Mouse (Mus musculus): ENCODE data around the gene H2-D1. TPM values are rescaled to one million over a fixed set of nuclear protein-coding genes. Genes with fewer than 3 reads are reported as not detected.
"Not testable (repeated sequence)": the region's sequence is repeated elsewhere in the genome, so short reads cannot be mapped to it uniquely, and the experiment has no call there.

The H2-D1 gene
- polyA plus RNA-seq, 1 experiment from 2014 or later: 37.5 TPM

GRCm38 (mm10) chr17:35276304-35276864 lies 13.9 kb downstream of the H2-D1 start:
- Histone ChIP-seq H3K36me3 (ENCODE audit: control insufficient read depth, insufficient read depth, low read length) (no peaks in the 10 kb centered on the region), H3K27ac (ENCODE audit: low read depth, low read length) (no peak overlapping the region), H3K4me3 (ENCODE audit: low read depth, low read length) (no peak overlapping the region), H3K4me1 (ENCODE audit: control insufficient read depth, insufficient read depth, low read length) (no peaks in the 10 kb centered on the region), H3K4me2 (ENCODE audit: low read length) (no peak overlapping the region), H3K9ac (ENCODE audit: low read length) (no peak overlapping the region), H3K27me3 (replicated peaks; ENCODE audit: control insufficient read depth, insufficient read depth, low read length) (no peaks in the 10 kb centered on the region), H3K9me3 (replicated peaks; ENCODE audit: control insufficient read depth, low read length) (no peaks in the 10 kb centered on the region)
- DNase-seq (ENCODE audit: low spot score) (no peak), ATAC-seq (no peak)
- WGBS: 32% methylated on average over 13 of the region's 13 CpGs

DNA sequence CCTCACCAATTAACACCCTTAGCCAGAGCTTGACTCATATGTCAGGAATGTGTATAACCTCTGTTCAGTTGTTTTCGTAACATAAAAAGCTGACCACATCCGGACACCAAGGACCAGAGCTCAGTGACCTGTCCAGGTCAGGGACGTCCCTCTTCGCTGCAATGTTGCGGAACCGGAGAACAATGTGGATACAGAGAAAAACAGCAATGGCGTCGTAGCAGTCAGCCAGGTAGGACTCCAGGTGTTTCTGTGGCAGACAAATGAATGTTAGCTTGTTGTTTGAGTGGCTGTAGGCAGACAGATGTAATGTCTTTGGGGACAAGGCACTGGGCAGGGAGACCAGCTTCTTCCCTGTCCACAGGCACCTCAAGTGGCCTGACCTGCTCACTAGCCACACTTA lies 15.5 kb downstream of the H2-D1 start:
- Histone ChIP-seq H3K27ac (ENCODE audit: low read depth, low read length) (no peak overlapping the region), H3K4me2 (ENCODE audit: low read length) (no peak overlapping the region), H3K4me1 (ENCODE audit: control insufficient read depth, insufficient read depth, low read length) (no peaks in the 10 kb centered on the region), H3K36me3 (ENCODE audit: control insufficient read depth, insufficient read depth, low read length) (no peaks in the 10 kb centered on the region), H3K9me3 (replicated peaks; ENCODE audit: control insufficient read depth, low read length) (no peaks in the 10 kb centered on the region), H3K9ac (ENCODE audit: low read length) (no peak overlapping the region), H3K27me3 (replicated peaks; ENCODE audit: control insufficient read depth, insufficient read depth, low read length) (no peaks in the 10 kb centered on the region), H3K4me3 (ENCODE audit: low read depth, low read length) (no peak overlapping the region)
- WGBS: 91% methylated on average over 8 of the region's 8 CpGs
- no peak for ATAC-seq
- DNase-seq (ENCODE audit: low spot score): no peak

- no peak overlapping the region for H3K27ac ChIP-seq (ENCODE audit: low read depth, low read length)
- H3K4me2 ChIP-seq (ENCODE audit: low read length): no peak overlapping the region
- no peak overlapping the region for H3K9ac ChIP-seq (ENCODE audit: low read length)
- no peak for ATAC-seq
- H3K4me3 ChIP-seq (ENCODE audit: low read depth, low read length): no peak overlapping the region
- no peaks in the 10 kb centered on the region for H3K36me3 ChIP-seq (ENCODE audit: control insufficient read depth, insufficient read depth, low read length)
- 90% methylated on average over 13 of the region's 13 CpGs for WGBS
- DNase-seq (ENCODE audit: low spot score): no peak
- H3K9me3 ChIP-seq (replicated peaks; ENCODE audit: control insufficient read depth, low read length): no peaks in the 10 kb centered on the region
- no peaks in the 10 kb centered on the region for H3K27me3 ChIP-seq (replicated peaks; ENCODE audit: control insufficient read depth, insufficient read depth, low read length)
- no peaks in the 10 kb centered on the region for H3K4me1 ChIP-seq (ENCODE audit: control insufficient read depth, insufficient read depth, low read length)
Observed at GRCm38 (mm10) chr17:35278957-35279688, 16.6 kb downstream of the H2-D1 start.

GRCm38 (mm10) chr17:35280276-35280675 lies 17.7 kb downstream of the H2-D1 start:
- Histone ChIP-seq H3K9ac (ENCODE audit: low read length) (no peak overlapping the region), H3K27me3 (replicated peaks; ENCODE audit: control insufficient read depth, insufficient read depth, low read length) (no peaks in the 10 kb centered on the region), H3K9me3 (replicated peaks; ENCODE audit: control insufficient read depth, low read length) (no peaks in the 10 kb centered on the region), H3K27ac (ENCODE audit: low read depth, low read length) (no peak overlapping the region), H3K4me2 (ENCODE audit: low read length) (no peak overlapping the region), H3K4me1 (ENCODE audit: control insufficient read depth, insufficient read depth, low read length) (no peaks in the 10 kb centered on the region), H3K4me3 (ENCODE audit: low read depth, low read length) (no peak overlapping the region), H3K36me3 (ENCODE audit: control insufficient read depth, insufficient read depth, low read length) (no peaks in the 10 kb centered on the region)
- DNase-seq (ENCODE audit: low spot score): no peak
- no peak for ATAC-seq
- WGBS: 79% methylated on average over 3 of the region's 3 CpGs

- Histone ChIP-seq H3K36me3 (ENCODE audit: control insufficient read depth, insufficient read depth, low read length) (no peaks in the 10 kb centered on the region), H3K27ac (ENCODE audit: low read depth, low read length) (no peak overlapping the region), H3K4me2 (ENCODE audit: low read length) (no peak overlapping the region), H3K27me3 (replicated peaks; ENCODE audit: control insufficient read depth, insufficient read depth, low read length) (no peaks in the 10 kb centered on the region), H3K9ac (ENCODE audit: low read length) (no peak overlapping the region), H3K4me3 (ENCODE audit: low read depth, low read length) (no peak overlapping the region), H3K9me3 (replicated peaks; ENCODE audit: control insufficient read depth, low read length) (no peaks in the 10 kb centered on the region), H3K4me1 (ENCODE audit: control insufficient read depth, insufficient read depth, low read length) (no peaks in the 10 kb centered on the region)
- ATAC-seq (no peak), DNase-seq (ENCODE audit: low spot score) (no peak)
Observed at GRCm38 (mm10) chr17:35285431-35285830, 22.9 kb downstream of the H2-D1 start.

GRCm38 (mm10) chr17:35295796-35296195 lies 33.3 kb downstream of the H2-D1 start:
- not testable (repeated sequence) for H3K9me3 ChIP-seq (replicated peaks; ENCODE audit: control insufficient read depth, low read length); H3K27me3 ChIP-seq (replicated peaks; ENCODE audit: control insufficient read depth, insufficient read depth, low read length); H3K9ac ChIP-seq (ENCODE audit: low read length); H3K27ac ChIP-seq (ENCODE audit: low read depth, low read length); H3K4me2 ChIP-seq (ENCODE audit: low read length); ATAC-seq; H3K36me3 ChIP-seq (ENCODE audit: control insufficient read depth, insufficient read depth, low read length); H3K4me1 ChIP-seq (ENCODE audit: control insufficient read depth, insufficient read depth, low read length); H3K4me3 ChIP-seq (ENCODE audit: low read depth, low read length)
- DNase-seq (ENCODE audit: low spot score): peak; percentile 16
- WGBS: 5% methylated on average over 5 of the region's 5 CpGs

DNA sequence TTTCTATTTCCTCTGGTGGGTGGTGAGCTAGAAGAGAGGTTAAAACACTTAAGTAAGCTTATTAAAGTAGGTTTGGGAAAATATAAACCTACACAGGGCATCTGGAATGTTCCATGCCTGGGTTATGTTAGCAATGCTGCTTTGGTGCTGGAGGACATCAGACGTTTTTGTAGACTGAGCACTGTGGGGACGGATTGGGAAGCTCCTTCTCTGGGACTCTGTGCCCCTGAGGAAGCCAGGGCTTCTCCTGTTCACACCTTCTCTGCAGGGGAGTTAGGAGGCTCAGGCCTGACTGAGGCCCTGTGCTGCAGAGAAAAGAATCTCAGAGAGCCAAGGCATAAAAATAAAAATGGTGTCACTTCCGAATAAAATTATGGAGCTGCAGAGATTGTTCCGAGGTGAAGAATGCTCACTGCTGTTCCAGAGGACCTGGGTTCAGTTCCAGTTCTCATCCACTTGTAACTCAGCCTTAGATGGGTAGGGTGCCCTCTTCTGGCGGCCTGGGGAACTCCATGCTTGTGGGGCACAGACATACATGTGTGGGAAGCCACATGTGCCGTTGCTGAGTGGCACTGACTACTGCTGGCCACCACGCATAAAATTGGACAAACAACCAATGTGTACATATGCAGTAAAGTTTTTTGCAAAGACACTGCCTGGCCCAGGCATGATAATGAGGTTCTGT lies 37.9 kb downstream of the H2-D1 start:
- not testable (repeated sequence) for H3K4me2 ChIP-seq (ENCODE audit: low read length); H3K27me3 ChIP-seq (replicated peaks; ENCODE audit: control insufficient read depth, insufficient read depth, low read length); DNase-seq (ENCODE audit: low spot score); H3K9ac ChIP-seq (ENCODE audit: low read length); H3K4me3 ChIP-seq (ENCODE audit: low read depth, low read length); ATAC-seq; H3K4me1 ChIP-seq (ENCODE audit: control insufficient read depth, insufficient read depth, low read length); H3K36me3 ChIP-seq (ENCODE audit: control insufficient read depth, insufficient read depth, low read length); H3K9me3 ChIP-seq (replicated peaks; ENCODE audit: control insufficient read depth, low read length); H3K27ac ChIP-seq (ENCODE audit: low read depth, low read length)
- 87% methylated on average over 7 of the region's 7 CpGs for WGBS

GRCm38 (mm10) chr17:35301645-35302258 lies 39.2 kb downstream of the H2-D1 start:
- ATAC-seq: no peak
- 21% methylated on average over 13 of the region's 13 CpGs for WGBS
- no peak overlapping the region for H3K9ac ChIP-seq (ENCODE audit: low read length)
- no peaks in the 10 kb centered on the region for H3K9me3 ChIP-seq (replicated peaks; ENCODE audit: control insufficient read depth, low read length)
- DNase-seq (ENCODE audit: low spot score): peak; percentile 73
- H3K4me1 ChIP-seq (ENCODE audit: control insufficient read depth, insufficient read depth, low read length): no peaks in the 10 kb centered on the region
- H3K27ac ChIP-seq (ENCODE audit: low read depth, low read length): no peak overlapping the region
- H3K4me3 ChIP-seq (ENCODE audit: low read depth, low read length): no peak overlapping the region
- H3K36me3 ChIP-seq (ENCODE audit: control insufficient read depth, insufficient read depth, low read length): no peaks in the 10 kb centered on the region
- H3K4me2 ChIP-seq (ENCODE audit: low read length): no peak overlapping the region
- H3K27me3 ChIP-seq (replicated peaks; ENCODE audit: control insufficient read depth, insufficient read depth, low read length): no peaks in the 10 kb centered on the region

- H3K36me3 ChIP-seq (ENCODE audit: control insufficient read depth, insufficient read depth, low read length): no peaks in the 10 kb centered on the region
- no peak overlapping the region for H3K9ac ChIP-seq (ENCODE audit: low read length)
- H3K4me3 ChIP-seq (ENCODE audit: low read depth, low read length): no peak overlapping the region
- WGBS: 90% methylated on average over 2 of the region's 2 CpGs
- no peak for ATAC-seq
- H3K4me1 ChIP-seq (ENCODE audit: control insufficient read depth, insufficient read depth, low read length): no peaks in the 10 kb centered on the region
- 0 out of 2 replicates have a peak, but pooled peaks cover 4% of the 10 kb centered on the region for H3K27me3 ChIP-seq (replicated peaks; ENCODE audit: control insufficient read depth, insufficient read depth, low read length)
- H3K4me2 ChIP-seq (ENCODE audit: low read length): no peak overlapping the region
- no peak for DNase-seq (ENCODE audit: low spot score)
- H3K9me3 ChIP-seq (replicated peaks; ENCODE audit: control insufficient read depth, low read length): no peaks in the 10 kb centered on the region
- H3K27ac ChIP-seq (ENCODE audit: low read depth, low read length): no peak overlapping the region
Observed at GRCm38 (mm10) chr17:35303271-35303670, 40.7 kb downstream of the H2-D1 start.

All from forebrain, embryonic 14.5 days (tissue).